Mouse (Mus musculus) kidney, embryonic 15.5 days (tissue): ENCODE results near the gene Pnlip. TPM values are rescaled to one million over a fixed set of nuclear protein-coding genes. Genes with fewer than 3 reads are reported as not detected.

Experiments
- ATAC-seq: fragments of 200-750 bp; cut with Nextera tagmentation; replicated peaks from 2 replicates; pipeline ENCODE4 v1.8.0; 2017; ENCODE audit warnings: moderate TSS enrichment; ENCODE audit not compliant: low FRiP score
- H3K27ac ChIP-seq: fragments of 300-500 bp; sonication (generic); 2 replicates; pipeline ENCODE4 v1.5.1; 2015; ENCODE audit warnings: mild to moderate bottlenecking, inconsistent platforms
- H3K27me3 ChIP-seq: fragments of 300-500 bp; sonication (generic); 2 replicates; pipeline ENCODE4 v1.6.1; 2015; ENCODE audit warnings: inconsistent platforms
- H3K36me3 ChIP-seq: fragments of 300-500 bp; sonication (generic); 2 replicates; pipeline ENCODE4 v1.6.1; 2015; ENCODE audit warnings: inconsistent platforms
- H3K4me1 ChIP-seq: fragments of 300-500 bp; sonication (generic); 2 replicates; pipeline ENCODE4 v1.6.1; 2015; ENCODE audit warnings: inconsistent platforms
- H3K4me2 ChIP-seq: fragments of 300-500 bp; sonication (generic); 2 replicates; pipeline ENCODE4 v1.6.1; 2015; ENCODE audit warnings: moderate library complexity, mild to moderate bottlenecking, inconsistent platforms
- H3K4me3 ChIP-seq: fragments of 300-500 bp; sonication (generic); replicated peaks from 2 replicates; pipeline ENCODE4 v1.5.1; 2015; ENCODE audit warnings: mild to moderate bottlenecking, inconsistent platforms
- H3K9ac ChIP-seq: fragments of 300-500 bp; sonication (generic); 2 replicates; pipeline ENCODE4 v1.6.1; 2015; ENCODE audit warnings: mild to moderate bottlenecking, inconsistent platforms
- H3K9me3 ChIP-seq: fragments of 300-500 bp; sonication (generic); replicated peaks from 2 replicates; pipeline ENCODE4 v1.6.1; 2016; ENCODE audit warnings: inconsistent platforms
- WGBS: fragments of 180-500 bp; shearing (Covaris S2); methylation state at CpG from one replicate; pipeline ENCODE4 v1.1.7; 2015; ENCODE audit warnings: mixed read lengths; 5-methylcytosine and 5-hydroxymethylcytosine counted together
- polyA plus RNA-seq: library from polyadenylated mRNA; unstranded; fragments of >200 nt; fragmentation: Nextera tagmentation; extraction: Ambion mirVana; gene quantifications from 2 replicates; pipeline ENCODE4 v1.2.1, GENCODE M21; 2015

The Pnlip gene
- polyA plus RNA-seq, 1 experiment from 2014 or later: not detected

DNA sequence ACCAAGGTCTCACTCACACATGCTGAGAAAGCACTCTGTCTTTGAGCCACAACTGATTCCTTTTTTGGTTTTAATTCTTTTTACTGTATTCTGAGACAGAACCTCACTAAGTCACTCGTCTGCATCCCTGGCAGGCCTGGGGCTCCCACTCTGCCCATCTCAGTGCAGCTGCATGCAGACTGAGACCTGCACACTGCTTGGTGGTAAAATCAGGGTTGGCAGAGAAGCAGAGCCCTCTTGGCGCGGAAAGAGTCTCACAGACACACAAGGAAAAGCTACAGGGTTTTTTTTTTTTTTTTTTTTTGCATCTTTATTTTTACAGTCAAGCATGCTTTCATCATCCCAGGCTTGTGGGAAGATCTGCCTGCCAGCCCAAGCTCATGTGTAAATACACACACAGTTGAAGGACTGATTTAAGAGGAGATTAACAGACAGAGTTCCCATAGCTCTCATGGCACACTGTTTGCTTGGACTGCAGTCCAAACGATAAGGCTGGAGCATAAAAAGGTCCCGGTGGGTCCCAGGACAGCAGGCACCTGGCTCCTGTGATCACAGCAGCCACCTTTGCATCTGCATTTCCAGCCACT is 76.2 kb downstream of the Pnlip start, which contains the start of gene Pnliprp1:
Pnliprp1 (plus strand) TSS at position 443 of the 587 bp plus-strand sequence.
- Histone ChIP-seq H3K4me1 (peaks cover 8% of the 10 kb centered on the region), H3K4me2 (no peak within 1 kb of the TSS), H3K27me3 (peaks cover 2% of the 10 kb centered on the region; the same call in 1 of the 2 replicates), H3K27ac (no peak within 1 kb of the TSS), H3K9ac (no peak within 1 kb of the TSS), H3K9me3 (no peaks in the 10 kb centered on the region), H3K36me3 (no peaks in the 10 kb centered on the region), H3K4me3 (no peak within 1 kb of the TSS)
- 46% methylated on average over 5 of the region's 5 CpGs for WGBS
- no peak for ATAC-seq

Other genes starting within 250 kb of the Pnlip start
- 65.3 and 67.8 TPM in 2 replicates for gene Gfra1, start 196.6 kb upstream of the Pnlip start, polyA plus RNA-seq
- not detected in 2 replicates for gene Ccdc172, start 140.5 kb upstream of the Pnlip start, polyA plus RNA-seq
- gene Pnliprp1, start 76.4 kb downstream of the Pnlip start, polyA plus RNA-seq: 1.1 and 6.9 TPM in 2 replicates
- 0.31 and 0.44 TPM in 2 replicates for gene Pnliprp2, start 107.2 kb downstream of the Pnlip start, polyA plus RNA-seq
- not detected in 2 replicates for gene 1700019N19Rik, start 142.0 kb downstream of the Pnlip start, polyA plus RNA-seq